Mouse (Mus musculus): Measurements from ENCODE around the gene Akap8l.

- no peak for TF ChIP-seq TCF12 (IDR thresholded peaks at IDR 0.05; ENCODE audit: low read depth, low read length)
- no peak for TF ChIP-seq SIN3A (IDR thresholded peaks at IDR 0.05; ENCODE audit: low read length)
- TF ChIP-seq CTCF (IDR thresholded peaks at IDR 0.05 in 2 of 3, conservative IDR thresholded peaks at IDR 0.05 in 1 of 3; ENCODE audit: control insufficient read depth in 1 of 3, insufficient read depth in 1 of 3, low read depth in 2 of 3, low read length in 3 of 3, poor library complexity in 1 of 3, severe bottlenecking in 1 of 3): no peak
- TF ChIP-seq NRF1 (IDR thresholded peaks at IDR 0.05; ENCODE audit: insufficient read depth, low read depth, low read length, poor library complexity, severe bottlenecking): no peak
- TF ChIP-seq CHD1 (IDR thresholded peaks at IDR 0.05; ENCODE audit: low read depth, low read length): no peak
- TF ChIP-seq GATA1 (IDR thresholded peaks at IDR 0.05; ENCODE audit: low read depth, low read length): no peak
- no peak for TF ChIP-seq POLR2A (IDR thresholded peaks at IDR 0.05; ENCODE audit: control insufficient read depth in 1 of 2, insufficient read depth in 1 of 2, low read depth in 1 of 2, low read length in 2 of 2, poor library complexity in 1 of 2)
- no peak for TF ChIP-seq CHD2 (IDR thresholded peaks at IDR 0.05; ENCODE audit: low read length)
- no peak for TF ChIP-seq TAL1 (IDR thresholded peaks at IDR 0.05; ENCODE audit: low read length)
- TF ChIP-seq NELFE (IDR thresholded peaks at IDR 0.05; ENCODE audit: low read depth, low read length): no peak
- TF ChIP-seq POLR2AphosphoS5 (IDR thresholded peaks at IDR 0.05; ENCODE audit: borderline replicate concordance, low read depth, low read length): no peak
- no peak for TF ChIP-seq EP300 (IDR thresholded peaks at IDR 0.05; ENCODE audit: low read depth in 1 of 2, low read length in 2 of 2)
Measured at GRCm38 (mm10) chr17:32383661-32384060, 33.3 kb upstream of the Akap8l start.
